Mouse (Mus musculus) liver, adult 2 months (tissue): ENCODE results near the gene Mb21d2.

Experiments
- CTCF ChIP-seq: fragments of 200-500 bp; IDR thresholded peaks from 2 replicates; pipeline ENCODE4 v1.5.1; 2011; ENCODE audit warnings: low read depth, low read length, control low read depth
- POLR2A ChIP-seq: fragments of 200-500 bp; IDR thresholded peaks from 2 replicates; pipeline ENCODE4 v1.6.1; 2011; ENCODE audit warnings: low read length, control low read depth; ENCODE audit not compliant: insufficient read depth; ENCODE audit errors: extremely low read depth

GRCm38 (mm10) chr16:28949810-28950209 is 20.3 kb upstream of the Mb21d2 start:
- TF ChIP-seq CTCF (no peak), POLR2A (no peak)
